Mouse (Mus musculus) cortical plate, adult 2 months (tissue): ENCODE measurements at regions not wholly inside any gene's neighbourhood (a gene's known extent, or its start where the extent isn't known, plus 50 kb on each side); places are given as distances from the start of the nearest gene placed in this dataset.

Experiments
- CTCF ChIP-seq: fragments of 200-500 bp; IDR thresholded peaks from 2 replicates; pipeline ENCODE4 v1.5.1; 2011; ENCODE audit warnings: mild to moderate bottlenecking, control low read depth, low read length; ENCODE audit not compliant: insufficient read depth; ENCODE audit errors: extremely low read depth
- POLR2A ChIP-seq: fragments of 200-500 bp; IDR thresholded peaks from 2 replicates; pipeline ENCODE4 v1.6.1; 2011; ENCODE audit warnings: mild to moderate bottlenecking, low read length, control low read depth; ENCODE audit not compliant: insufficient read depth; ENCODE audit errors: extremely low read depth

- no peak for TF ChIP-seq POLR2A
- TF ChIP-seq CTCF: no peak
Measured at GRCm38 (mm10) chr9:4061037-4061436, 248.2 kb downstream of the Aasdhppt start.
